Mouse (Mus musculus) cerebellum, adult 18-20 months (tissue): ENCODE measurements around the gene Podxl.

ENCODE experiments used
- DNase-seq, 2 experiments: peaks; one replicate each; pipeline ENCODE4 v3.0.0; 2021

Gene Podxl

DNA sequence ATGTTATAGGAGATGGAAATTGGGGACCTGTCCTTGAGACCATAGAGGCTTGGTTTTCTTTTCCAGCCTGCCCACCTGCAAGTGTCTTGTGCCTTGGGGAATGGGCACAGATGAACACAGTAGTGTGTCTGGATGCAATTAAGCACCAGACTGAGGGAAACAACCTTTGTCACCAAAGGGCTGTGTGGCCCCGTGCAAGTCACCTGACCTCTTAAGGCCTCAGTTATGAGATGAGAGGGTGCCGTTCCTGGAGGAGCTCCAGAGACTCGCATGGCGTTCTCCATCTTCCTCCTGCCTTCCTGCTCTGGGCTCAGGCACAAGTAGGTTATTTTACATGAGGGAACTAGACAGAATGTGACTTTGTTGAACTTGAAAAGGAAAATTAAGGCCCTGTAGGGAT, 41.3 kb downstream of the Podxl start:
- DNase-seq, result no peak

- DNase-seq, result no peak
Measured at GRCm38 (mm10) chr6:31521491-31522355, 42.1 kb downstream of the Podxl start.

GRCm38 (mm10) chr6:31520486-31521215, 43.1 kb downstream of the Podxl start:
- no peak for DNase-seq

- DNase-seq, result no peak
Measured at GRCm38 (mm10) chr6:31519001-31519471, 44.7 kb downstream of the Podxl start.

GRCm38 (mm10) chr6:31518338-31518698, 45.5 kb downstream of the Podxl start:
- no peak for DNase-seq

DNA sequence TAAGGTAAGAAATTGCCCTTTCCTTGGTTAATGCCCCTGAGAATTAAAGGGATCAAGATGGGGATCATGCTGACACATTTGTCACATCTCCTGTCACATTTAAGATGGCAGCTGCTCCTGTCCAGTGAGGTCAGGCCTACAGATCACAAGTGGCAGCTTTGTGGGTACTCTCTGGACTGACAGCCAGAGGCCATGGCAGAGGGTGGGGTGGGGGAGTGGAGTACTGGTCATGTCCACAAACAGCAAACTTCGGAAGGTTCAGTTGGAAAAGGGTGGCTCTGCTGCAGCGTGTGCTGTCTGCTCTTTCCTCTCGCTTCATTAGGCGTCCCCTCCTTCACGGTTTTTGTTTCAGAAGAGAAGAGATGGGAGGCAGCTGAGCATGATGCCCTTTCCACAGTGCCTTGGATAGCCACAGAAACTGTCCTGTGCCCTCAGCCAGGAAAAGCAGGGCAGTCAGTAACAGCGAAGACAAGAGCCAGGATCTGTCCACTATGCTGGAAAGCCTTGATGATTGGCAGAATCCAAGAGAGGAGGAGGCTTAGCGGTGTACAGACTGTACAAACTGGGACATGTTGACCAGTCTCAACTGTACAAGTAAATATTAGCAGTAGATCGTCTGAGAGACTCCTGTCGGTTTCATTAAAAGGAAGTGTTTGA, 46.0 kb downstream of the Podxl start:
- no peak for DNase-seq

- no peak for DNase-seq
Measured at GRCm38 (mm10) chr6:31513726-31514125, 50.1 kb downstream of the Podxl start.

GRCm38 (mm10) chr6:31502614-31503013, 61.2 kb downstream of the Podxl start:
- no peak for DNase-seq

- DNase-seq, result no peak
Measured at GRCm38 (mm10) chr6:31500691-31501090, 63.1 kb downstream of the Podxl start.

DNA sequence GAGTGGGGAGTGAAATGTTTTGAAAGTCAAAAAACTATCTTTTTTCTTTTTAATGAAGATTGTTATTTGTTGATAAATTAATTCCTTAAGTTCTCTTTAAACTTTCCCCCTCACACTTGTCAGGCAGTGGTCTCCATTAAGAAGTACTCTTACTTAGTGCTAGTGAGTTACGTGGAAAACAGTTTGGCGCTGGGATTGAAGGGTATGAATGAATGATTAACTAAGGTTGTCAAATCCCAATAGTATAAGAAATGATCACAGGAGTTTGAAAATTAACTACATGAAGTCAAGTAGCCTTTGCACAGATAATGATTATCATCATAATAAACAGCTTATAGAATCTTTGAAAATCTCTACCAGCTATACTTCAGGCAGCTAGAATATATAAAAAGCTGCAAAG, 63.5 kb downstream of the Podxl start:
- DNase-seq, result no peak

DNA sequence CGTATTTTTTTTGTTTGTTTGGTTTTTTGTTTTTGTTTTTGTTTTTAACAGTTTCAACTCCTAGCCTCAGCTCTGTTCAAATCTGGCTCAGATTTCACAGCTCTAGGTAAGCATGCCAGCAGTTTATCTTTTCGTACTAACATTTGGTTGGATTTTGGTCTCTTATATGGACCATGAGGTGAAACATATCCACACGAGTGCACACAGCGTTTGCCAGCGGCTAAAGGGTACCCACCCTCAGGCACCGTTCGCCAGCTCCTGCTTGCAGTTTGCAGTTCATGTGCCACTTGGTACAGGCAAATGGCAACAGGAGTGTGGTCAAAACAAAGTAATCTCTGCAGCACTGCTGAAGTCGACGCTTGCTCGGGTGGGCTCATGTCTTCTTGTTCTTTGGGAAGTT, 63.9 kb downstream of the Podxl start:
- DNase-seq, result no peak

DNA sequence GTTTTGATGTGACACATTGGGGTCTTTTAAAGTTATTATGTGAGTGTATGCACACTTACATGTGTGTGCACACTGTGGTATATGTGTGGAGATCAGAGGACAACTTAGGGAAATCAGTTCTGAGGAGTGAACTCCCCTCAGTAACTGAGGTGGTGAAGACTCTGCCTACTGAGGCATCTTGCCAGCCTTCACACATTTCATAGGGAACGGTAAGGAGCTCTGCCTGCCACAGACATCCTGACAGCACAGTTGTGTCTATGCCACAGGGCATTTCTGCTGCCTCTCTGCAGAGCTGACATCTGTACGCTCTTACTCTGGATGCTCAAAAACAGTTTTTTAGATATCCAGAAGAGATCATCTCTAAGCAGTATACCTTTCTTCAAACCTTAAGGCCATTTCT, 67.6 kb downstream of the Podxl start:
- DNase-seq, result no peak

GRCm38 (mm10) chr6:31495122-31495731, 68.6 kb downstream of the Podxl start:
- DNase-seq, result no peak

- DNase-seq, result no peak
Measured at GRCm38 (mm10) chr6:31489950-31490349, 73.8 kb downstream of the Podxl start.

GRCm38 (mm10) chr6:31486601-31487000, 77.2 kb downstream of the Podxl start:
- DNase-seq, result no peak

GRCm38 (mm10) chr6:31480008-31480407, 83.8 kb downstream of the Podxl start:
- DNase-seq, result no peak

DNA sequence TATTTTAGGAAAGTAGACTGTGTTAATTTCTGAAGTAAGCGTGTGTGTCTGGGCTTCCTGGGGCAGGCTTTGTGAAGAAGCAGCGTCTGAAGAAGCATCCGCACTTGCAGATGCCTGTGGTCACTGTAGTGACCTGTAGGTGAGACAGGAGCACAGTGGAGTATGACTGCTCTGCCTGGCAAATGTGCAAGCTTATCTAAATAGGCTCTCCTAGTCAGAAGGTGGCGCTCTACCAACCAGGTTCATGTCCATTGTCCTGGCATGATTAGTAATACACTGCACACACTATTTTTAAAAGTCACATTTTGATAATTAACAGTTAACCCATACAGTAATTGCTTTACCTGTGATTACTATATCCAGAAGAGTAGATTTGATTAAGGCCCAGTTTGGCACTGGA, 85.6 kb downstream of the Podxl start:
- DNase-seq, result no peak
